Mouse (Mus musculus) midbrain, embryonic 16.5 days (tissue): ENCODE measurements around the gene Rasgef1a. TPM values are rescaled to one million over a fixed set of nuclear protein-coding genes. Genes with fewer than 3 reads are reported as not detected.

Experiments
- ATAC-seq: fragments of 200-750 bp; cut with Nextera tagmentation; 2 replicates; pipeline ENCODE4 v1.8.0; 2017; ENCODE audit warnings: moderate TSS enrichment
- H3K27ac ChIP-seq: fragments of 300-500 bp; sonication (generic); 2 replicates; pipeline ENCODE4 v1.5.1; 2014; ENCODE audit warnings: mild to moderate bottlenecking, low read length, mixed read lengths
- H3K27me3 ChIP-seq: fragments of 300-500 bp; sonication (generic); 2 replicates; pipeline ENCODE4 v1.6.1; 2014; ENCODE audit warnings: low read depth, low read length, mixed read lengths; ENCODE audit not compliant: control insufficient read depth, insufficient read depth
- H3K36me3 ChIP-seq: fragments of 300-500 bp; sonication (generic); 2 replicates; pipeline ENCODE4 v1.6.1; 2014; ENCODE audit warnings: mild to moderate bottlenecking, low read length, moderate library complexity, mixed read lengths; ENCODE audit not compliant: control insufficient read depth, insufficient read depth
- H3K4me1 ChIP-seq: fragments of 300-500 bp; sonication (generic); 2 replicates; pipeline ENCODE4 v1.6.1; 2014; ENCODE audit warnings: mild to moderate bottlenecking, low read length, mixed read lengths; ENCODE audit not compliant: control insufficient read depth, insufficient read depth
- H3K4me2 ChIP-seq: fragments of 300-500 bp; sonication (generic); 2 replicates; pipeline ENCODE4 v1.6.1; 2014; ENCODE audit warnings: mild to moderate bottlenecking, low read length, mixed read lengths
- H3K4me3 ChIP-seq: fragments of 300-500 bp; sonication (generic); 2 replicates; pipeline ENCODE4 v1.5.1; 2014; ENCODE audit warnings: low read depth, mild to moderate bottlenecking, low read length, moderate library complexity, mixed read lengths
- H3K9ac ChIP-seq: fragments of 300-500 bp; sonication (generic); 2 replicates; pipeline ENCODE4 v1.6.1; 2014; ENCODE audit warnings: low read depth, low read length, mixed read lengths
- H3K9me3 ChIP-seq: fragments of 300-500 bp; sonication (generic); replicated peaks from 2 replicates; pipeline ENCODE4 v1.6.1; 2014; ENCODE audit warnings: mild to moderate bottlenecking, low read length, mixed read lengths; ENCODE audit not compliant: control insufficient read depth, poor library complexity, severe bottlenecking
- WGBS: fragments of 180-500 bp; shearing (Covaris S2); extraction: QIAGEN DNeasy Blood & Tissue Kit; methylation state at CpG from one replicate; pipeline ENCODE4 v1.1.7; 2014; 5-methylcytosine and 5-hydroxymethylcytosine counted together
- polyA plus RNA-seq: library from polyadenylated mRNA; unstranded; fragments of >200 nt; fragmentation: Nextera tagmentation; extraction: Ambion mirVana; gene quantifications from 2 replicates; pipeline ENCODE4 v1.2.1, GENCODE M21; 2015

The Rasgef1a gene
- polyA plus RNA-seq, 1 experiment from 2014 or later = 8.8 TPM

GRCm38 (mm10) chr6:118015971-118016370 lies 4.7 kb downstream of the Rasgef1a start:
- Histone ChIP-seq H3K9ac (no peak overlapping the region), H3K4me1 (peaks cover 45% of the 10 kb centered on the region), H3K9me3 (no peaks in the 10 kb centered on the region), H3K4me2 (peak overlapping the region; percentile 30; the same call in 1 of the 2 replicates), H3K4me3 (no peak overlapping the region), H3K27ac (peak overlapping the region; percentile 84), H3K27me3 (no peaks in the 10 kb centered on the region), H3K36me3 (no peaks in the 10 kb centered on the region)
- 33% methylated on average over 3 of the region's 3 CpGs for WGBS
- ATAC-seq = peak; percentile 82

GRCm38 (mm10) chr6:118018666-118019065 lies 7.4 kb downstream of the Rasgef1a start:
- Histone ChIP-seq H3K27me3 (no peaks in the 10 kb centered on the region), H3K4me1 (peaks cover 28% of the 10 kb centered on the region), H3K9me3 (no peaks in the 10 kb centered on the region), H3K36me3 (no peaks in the 10 kb centered on the region), H3K4me3 (no peak overlapping the region), H3K4me2 (no peak overlapping the region), H3K9ac (no peak overlapping the region), H3K27ac (peak overlapping the region; percentile 74)
- ATAC-seq = no peak
- WGBS = 80% methylated on average over 5 of the region's 5 CpGs

GRCm38 (mm10) chr6:118019569-118019968 lies 8.3 kb downstream of the Rasgef1a start:
- Histone ChIP-seq H3K27ac (peak overlapping the region; percentile 74), H3K9me3 (no peaks in the 10 kb centered on the region), H3K4me1 (peaks cover 28% of the 10 kb centered on the region), H3K9ac (peak overlapping the region; percentile 17; the same call in 1 of the 2 replicates), H3K27me3 (no peaks in the 10 kb centered on the region), H3K4me3 (no peak overlapping the region), H3K4me2 (peak overlapping the region; percentile 41), H3K36me3 (no peaks in the 10 kb centered on the region)
- 11% methylated on average over 7 of the region's 7 CpGs for WGBS
- ATAC-seq = peak; percentile 62

GRCm38 (mm10) chr6:118022898-118023635 lies 11.8 kb downstream of the Rasgef1a start:
- Histone ChIP-seq H3K4me3 (no peak overlapping the region), H3K9me3 (no peaks in the 10 kb centered on the region), H3K36me3 (no peaks in the 10 kb centered on the region), H3K4me1 (peaks cover 12% of the 10 kb centered on the region), H3K27me3 (no peaks in the 10 kb centered on the region), H3K9ac (no peak overlapping the region), H3K4me2 (no peak overlapping the region), H3K27ac (no peak overlapping the region)
- WGBS = 76% methylated on average over 15 of the region's 15 CpGs
- ATAC-seq = no peak

GRCm38 (mm10) chr6:118027036-118027435 lies 15.8 kb downstream of the Rasgef1a start:
- H3K27ac ChIP-seq = no peak overlapping the region
- H3K4me1 ChIP-seq = no peaks in the 10 kb centered on the region
- no peak overlapping the region for H3K9ac ChIP-seq
- H3K4me3 ChIP-seq = no peak overlapping the region
- no peak overlapping the region for H3K4me2 ChIP-seq
- H3K36me3 ChIP-seq = no peaks in the 10 kb centered on the region
- ATAC-seq = no peak
- H3K9me3 ChIP-seq = no peaks in the 10 kb centered on the region
- H3K27me3 ChIP-seq = no peaks in the 10 kb centered on the region
- WGBS = 92% methylated on average over 3 of the region's 3 CpGs

GRCm38 (mm10) chr6:118031467-118031866 lies 20.2 kb downstream of the Rasgef1a start:
- Histone ChIP-seq H3K36me3 (no peaks in the 10 kb centered on the region), H3K9ac (no peak overlapping the region), H3K4me2 (no peak overlapping the region), H3K9me3 (no peaks in the 10 kb centered on the region), H3K27me3 (no peaks in the 10 kb centered on the region), H3K4me1 (no peaks in the 10 kb centered on the region), H3K27ac (no peak overlapping the region), H3K4me3 (no peak overlapping the region)
- 70% methylated on average over 1 of the region's 1 CpGs for WGBS
- ATAC-seq = no peak

GRCm38 (mm10) chr6:118035639-118036038 lies 24.4 kb downstream of the Rasgef1a start:
- H3K36me3 ChIP-seq = no peaks in the 10 kb centered on the region
- ATAC-seq = no peak
- H3K4me2 ChIP-seq = no peak overlapping the region
- H3K9me3 ChIP-seq = no peaks in the 10 kb centered on the region
- WGBS = 76% methylated on average over 6 of the region's 6 CpGs
- no peak overlapping the region for H3K9ac ChIP-seq
- no peaks in the 10 kb centered on the region for H3K27me3 ChIP-seq
- no peak overlapping the region for H3K27ac ChIP-seq
- H3K4me3 ChIP-seq = no peak overlapping the region
- no peaks in the 10 kb centered on the region for H3K4me1 ChIP-seq

GRCm38 (mm10) chr6:118036118-118036805 lies 25.0 kb downstream of the Rasgef1a start:
- H3K9me3 ChIP-seq = no peaks in the 10 kb centered on the region

GRCm38 (mm10) chr6:118036866-118037265 lies 25.6 kb downstream of the Rasgef1a start:
- Histone ChIP-seq H3K4me3 (no peak overlapping the region), H3K9ac (no peak overlapping the region), H3K4me2 (no peak overlapping the region), H3K9me3 (no peaks in the 10 kb centered on the region), H3K4me1 (no peaks in the 10 kb centered on the region), H3K36me3 (no peaks in the 10 kb centered on the region), H3K27me3 (no peaks in the 10 kb centered on the region), H3K27ac (no peak overlapping the region)
- ATAC-seq = no peak
- WGBS = 83% methylated on average over 5 of the region's 5 CpGs

More at GRCm38 (mm10) chr6:118036118-118036805, 25.0 kb downstream of the Rasgef1a start:
- no peak for ATAC-seq
- no peak overlapping the region for H3K9ac ChIP-seq
- no peaks in the 10 kb centered on the region for H3K4me1 ChIP-seq
- no peaks in the 10 kb centered on the region for H3K27me3 ChIP-seq
- no peak overlapping the region for H3K4me2 ChIP-seq
- H3K36me3 ChIP-seq = no peaks in the 10 kb centered on the region
- H3K4me3 ChIP-seq = no peak overlapping the region
- H3K27ac ChIP-seq = no peak overlapping the region
- 81% methylated on average over 9 of the region's 9 CpGs for WGBS
